10 mouse cellular contexts compared by ENCODE assay signal in genomic region chr5:100079931-100080275, GRCm38 (mm10). TPM values are rescaled to one million over a fixed set of nuclear protein-coding genes. Genes with fewer than 3 reads are reported as not detected.
DNase-seq lines count a peak whose midpoint lies in the region; ATAC-seq lines count a peak whose summit lies in the region.
"Had no signal": no experiment of that assay in that cellular context is flagged by ENCODE, and none has a peak within 500 bp of the region (broad histone marks: within the 10 kb centered on the region; RNA-seq: fewer than 3 reads in every experiment).

No protein-coding gene starts in this region.

- ATAC-seq in heart, embryonic 15.5 days (replicated peaks; ENCODE audit: insufficient number of reproducible peaks, insufficient read depth, low FRiP score, low read depth) = no peak
- ATAC-seq in hindbrain, embryonic 12.5 days (ENCODE audit: low FRiP score) = peak; percentile 17; the same call in 1 of the 2 replicates
- ATAC-seq in midbrain, embryonic 13.5 days = 0 out of 2 replicates have a peak, but pooled peaks have one; percentile 22

- peak overlapping the region; percentile 82 for H3K4me2 ChIP-seq in heart, embryonic 15.5 days
- H3K4me2 ChIP-seq in hindbrain, embryonic 12.5 days (replicated peaks) = peak overlapping the region; percentile 51
- H3K4me2 ChIP-seq in midbrain, embryonic 13.5 days (replicated peaks) = peak overlapping the region; percentile 51

- peak overlapping the region; percentile 50 for H3K4me3 ChIP-seq in heart, embryonic 15.5 days
- H3K4me3 ChIP-seq in hindbrain, embryonic 12.5 days = no peak overlapping the region
- H3K4me3 ChIP-seq in midbrain, embryonic 13.5 days (replicated peaks) = peak overlapping the region; percentile 35; the same call in 1 of the 2 replicates

- no peak overlapping the region for H3K9ac ChIP-seq in heart, embryonic 15.5 days
- H3K9ac ChIP-seq in hindbrain, embryonic 12.5 days = no peak overlapping the region
- no peak overlapping the region for H3K9ac ChIP-seq in midbrain, embryonic 13.5 days (replicated peaks)

- peaks cover 14% of the 10 kb centered on the region for H3K4me1 ChIP-seq in heart, embryonic 15.5 days (replicated peaks)
- peaks cover 15% of the 10 kb centered on the region for H3K4me1 ChIP-seq in hindbrain, embryonic 12.5 days
- H3K4me1 ChIP-seq in midbrain, embryonic 13.5 days (replicated peaks) = peaks cover 28% of the 10 kb centered on the region

- WGBS in heart, embryonic 15.5 days = 69% methylated on average over 8 of the region's 8 CpGs
- 76% methylated on average over 8 of the region's 8 CpGs for WGBS in hindbrain, embryonic 12.5 days
- WGBS in midbrain, embryonic 13.5 days = 81% methylated on average over 8 of the region's 8 CpGs

- no peaks in the 10 kb centered on the region for H3K36me3 ChIP-seq in heart, embryonic 15.5 days
- H3K36me3 ChIP-seq in hindbrain, embryonic 12.5 days = no peaks in the 10 kb centered on the region
- H3K36me3 ChIP-seq in midbrain, embryonic 13.5 days = no peaks in the 10 kb centered on the region

- no peak for DNase-seq in heart, postnatal 36 days
- DNase-seq in Muller cell, postnatal 12 days (ENCODE audit: inconsistent ontology term) = peak; percentile 17
- DNase-seq in right cerebral cortex, adult 18-20 months = no peak
- no peak for DNase-seq in embryo, embryonic 11 days
- no peak for DNase-seq in urinary bladder, postnatal 10 days (ENCODE audit: low spot score)
- DNase-seq: layer of hippocampus, adult 9-11 months; lung, postnatal 4 days had no signal

- no peaks in the 10 kb centered on the region for H3K9me3 ChIP-seq in heart, embryonic 15.5 days (replicated peaks)
- no peaks in the 10 kb centered on the region for H3K9me3 ChIP-seq in hindbrain, embryonic 12.5 days (replicated peaks)
- no peaks in the 10 kb centered on the region for H3K9me3 ChIP-seq in midbrain, embryonic 13.5 days

- H3K27ac ChIP-seq in heart, embryonic 15.5 days = no peak overlapping the region
- no peak overlapping the region for H3K27ac ChIP-seq in hindbrain, embryonic 12.5 days
- H3K27ac ChIP-seq in midbrain, embryonic 13.5 days = no peak overlapping the region

- intact Hi-C loops in heart, postnatal 36 days (cut with DNase I) = no loop called here

- H3K27me3 ChIP-seq in heart, embryonic 15.5 days = no peaks in the 10 kb centered on the region
- no peaks in the 10 kb centered on the region for H3K27me3 ChIP-seq in hindbrain, embryonic 12.5 days
- H3K27me3 ChIP-seq in midbrain, embryonic 13.5 days = no peaks in the 10 kb centered on the region

RNA-seq across cellular contexts. Expression of gene Enoph1, which starts 40.1 kb away (rescaled TPM):
- polyA plus RNA-seq in heart, embryonic 15.5 days (2015; fragmentation: Nextera tagmentation; extraction: Ambion mirVana) = 22.7 and 28.7 TPM in 2 replicates
- total RNA-seq in heart, postnatal 36 days (2021) = 1 to 10 TPM; 6.5 to 8.6 TPM
- 38.0 and 39.2 TPM in 2 replicates for polyA plus RNA-seq in hindbrain, embryonic 12.5 days (2016; fragmentation: Nextera tagmentation; extraction: Ambion mirVana)
- polyA plus RNA-seq in midbrain, embryonic 13.5 days (2015; fragmentation: Nextera tagmentation; extraction: Ambion mirVana) = 39.4 and 40.5 TPM in 2 replicates

RNA-seq across cellular contexts. Expression of gene Hnrnpdl, which starts 40.4 kb away (rescaled TPM):
- 77.5 and 93.8 TPM in 2 replicates for polyA plus RNA-seq in heart, embryonic 15.5 days (2015; fragmentation: Nextera tagmentation; extraction: Ambion mirVana)
- 10 to 100 TPM; 60.2 to 70.6 TPM for total RNA-seq in heart, postnatal 36 days (2021)
- 258 and 273 TPM in 2 replicates for polyA plus RNA-seq in hindbrain, embryonic 12.5 days (2016; fragmentation: Nextera tagmentation; extraction: Ambion mirVana)
- polyA plus RNA-seq in midbrain, embryonic 13.5 days (2015; fragmentation: Nextera tagmentation; extraction: Ambion mirVana) = 270 and 276 TPM in 2 replicates
